Comparison of ENCODE assay signal across 30 mouse cellular contexts in genomic region chr1:134721486-134721885, GRCm38 (mm10).
"Had no signal": no experiment of that assay in that cellular context is flagged by ENCODE, and none has a peak within 500 bp of the region (broad histone marks: within the 10 kb centered on the region; RNA-seq: fewer than 3 reads in every experiment).

No protein-coding gene starts in this region.

- H3K4me1 ChIP-seq: limb, embryonic 12.5 days; limb, embryonic 13.5 days; lung, embryonic 15.5 days had no signal

- H3K27me3 ChIP-seq: limb, embryonic 12.5 days; limb, embryonic 13.5 days; limb, embryonic 15.5 days; lung, embryonic 15.5 days; midbrain, embryonic 13.5 days; midbrain, embryonic 15.5 days; neural tube, embryonic 12.5 days had no signal

- H3K4me3 ChIP-seq: limb, embryonic 10.5 days; limb, embryonic 12.5 days; limb, embryonic 13.5 days; limb, embryonic 15.5 days; liver, embryonic 12.5 days; liver, embryonic 13.5 days; liver, embryonic 15.5 days; lung, embryonic 15.5 days; megakaryocyte, embryonic 14.5 days; midbrain, embryonic 10.5 days; midbrain, embryonic 12.5 days; midbrain, embryonic 13.5 days; midbrain, embryonic 15.5 days; myocyte; neural tube, embryonic 12.5 days had no signal

- ATAC-seq: liver, embryonic 12.5 days; liver, postnatal 0 days; lung, postnatal 0 days; midbrain, embryonic 13.5 days; midbrain, embryonic 15.5 days; midbrain, embryonic 16.5 days had no signal

- H3K27ac ChIP-seq: limb, embryonic 10.5 days; limb, embryonic 12.5 days; limb, embryonic 13.5 days; limb, embryonic 15.5 days; liver, embryonic 12.5 days; liver, embryonic 13.5 days; liver, embryonic 14.5 days; liver, embryonic 15.5 days; lung, embryonic 15.5 days; macrophage; midbrain, embryonic 10.5 days; midbrain, embryonic 12.5 days; midbrain, embryonic 13.5 days; midbrain, embryonic 15.5 days; neural tube, embryonic 12.5 days had no signal

- DNase-seq: left cerebral cortex, postnatal 4 days; liver; liver, embryonic 13.5 days; liver, postnatal 0 days; lung, adult 18-20 months; lung, adult 2 months; lung, embryonic 14.5 days; lung, postnatal 10 days; lung, postnatal 14 days; lung, postnatal 36 days; lung, postnatal 4 days; midbrain, embryonic 14.5 days had no signal
